Mouse (Mus musculus) CH12.LX (cell line): ENCODE measurements at regions not wholly inside any gene's neighbourhood (a gene's known extent, or its start where the extent isn't known, plus 50 kb on each side); places are given as distances from the start of the nearest gene placed in this dataset.

Experiments
- DNase-seq: peaks from one replicate; pipeline ENCODE4 v3.0.0-alpha.2; 2013; ENCODE audit errors: extremely low read depth
- H3K27ac ChIP-seq: 2 replicates; pipeline ENCODE4 v1.5.1; 2012; ENCODE audit warnings: low read depth, mild to moderate bottlenecking, control low read depth, moderate library complexity; ENCODE audit not compliant: insufficient read depth
- H3K27me3 ChIP-seq: replicated peaks from 2 replicates; pipeline ENCODE3; 2012; ENCODE audit warnings: inconsistent platforms
- H3K36me3 ChIP-seq, 2 experiments: replicated peaks in 1 of 2; 2 replicates each; pipeline versions ENCODE3 to v1.6.1; 2012; ENCODE audit warnings: inconsistent platforms in 1 of 2, low read length in 1 of 2, mild to moderate bottlenecking in 1 of 2, mixed read lengths in 1 of 2, moderate library complexity in 1 of 2; ENCODE audit not compliant: control insufficient read depth in 1 of 2, insufficient read depth in 1 of 2
- H3K4me1 ChIP-seq, 2 experiments: 2 replicates each; pipeline ENCODE4 v1.6.1; 2012; ENCODE audit warnings: inconsistent platforms in 1 of 2, moderate library complexity in 1 of 2; ENCODE audit not compliant: insufficient read depth in 2 of 2, control insufficient read depth in 1 of 2
- H3K4me2 ChIP-seq: 2 replicates; pipeline ENCODE4 v1.6.1; 2012; ENCODE audit warnings: low read depth, mild to moderate bottlenecking, control low read depth; ENCODE audit not compliant: poor library complexity, insufficient read depth, severe bottlenecking
- H3K4me3 ChIP-seq, 3 experiments: fragments of 150-350 bp in 1 of 3; sonication (generic) in 1 of 3; replicated peaks in 1 of 3; 2 replicates each; pipeline versions ENCODE3 to v1.5.1; 2011 to 2012; ENCODE audit warnings: low read depth in 2 of 3, low read length in 2 of 3, mild to moderate bottlenecking in 2 of 3, moderate library complexity in 2 of 3, control low read depth in 1 of 3, improper control_type of control experiment in 1 of 3, inconsistent platforms in 1 of 3, mixed read lengths in 1 of 3; ENCODE audit not compliant: poor library complexity in 1 of 3
- H3K79me2 ChIP-seq: replicated peaks from 2 replicates; pipeline ENCODE4 v1.6.1; 2012; ENCODE audit warnings: mild to moderate bottlenecking, moderate library complexity; ENCODE audit not compliant: control insufficient read depth, poor library complexity, insufficient read depth, severe bottlenecking; ENCODE audit errors: extremely low read depth
- H3K9ac ChIP-seq: 2 replicates; pipeline ENCODE4 v1.6.1; 2012; ENCODE audit warnings: low read depth, mild to moderate bottlenecking, control low read depth, moderate library complexity; ENCODE audit not compliant: insufficient read depth
- H3K9me3 ChIP-seq: replicated peaks from 2 replicates; pipeline ENCODE3; 2012; ENCODE audit warnings: low read length, inconsistent platforms, mixed read lengths
- BHLHE40 ChIP-seq: IDR thresholded peaks from 2 replicates; pipeline ENCODE4 v1.6.1; 2011; ENCODE audit warnings: mild to moderate bottlenecking, low read depth, low read length, improper control_type of control experiment
- CHD2 ChIP-seq: IDR thresholded peaks from 2 replicates; pipeline ENCODE4 v1.6.1; 2011; ENCODE audit warnings: low read length, improper control_type of control experiment
- CTCF ChIP-seq, 2 experiments: IDR thresholded peaks in 1 of 2; conservative IDR thresholded peaks in 1 of 2; 2 replicates each; pipeline ENCODE4 v1.5.1; 2011 to 2012; ENCODE audit warnings: low read depth in 2 of 2, low read length in 2 of 2, improper control_type of control experiment in 1 of 2, inconsistent platforms in 1 of 2, mild to moderate bottlenecking in 1 of 2, moderate library complexity in 1 of 2
- E2F4 ChIP-seq: IDR thresholded peaks from 2 replicates; pipeline ENCODE4 v1.6.1; 2011; ENCODE audit warnings: low read depth, low read length, improper control_type of control experiment; ENCODE audit not compliant: insufficient replicate concordance
- ELF1 ChIP-seq: IDR thresholded peaks from 2 replicates; pipeline ENCODE4 v1.6.1; 2014; ENCODE audit warnings: low read depth, mild to moderate bottlenecking, inconsistent platforms, low read length, improper control_type of control experiment
- EP300 ChIP-seq: IDR thresholded peaks from 2 replicates; pipeline ENCODE4 v1.6.1; 2011; ENCODE audit warnings: low read length, improper control_type of control experiment
- ETS1 ChIP-seq: conservative IDR thresholded peaks from 2 replicates; pipeline ENCODE4 v1.6.1; 2012; ENCODE audit warnings: low read depth, mild to moderate bottlenecking, inconsistent platforms, low read length, improper control_type of control experiment, moderate library complexity
- JUN ChIP-seq: IDR thresholded peaks from 2 replicates; pipeline ENCODE4 v1.6.1; 2011; ENCODE audit warnings: low read depth, mild to moderate bottlenecking, low read length, improper control_type of control experiment, moderate library complexity; ENCODE audit not compliant: insufficient read depth
- JUND ChIP-seq: conservative IDR thresholded peaks from 2 replicates; pipeline ENCODE4 v1.6.1; 2011; ENCODE audit warnings: low read depth, low read length, improper control_type of control experiment
- MAFK ChIP-seq: IDR thresholded peaks from 2 replicates; pipeline ENCODE4 v1.6.1; 2011; ENCODE audit warnings: low read length, improper control_type of control experiment; ENCODE audit not compliant: insufficient replicate concordance
- MAX ChIP-seq: IDR thresholded peaks from 2 replicates; pipeline ENCODE4 v1.6.1; 2011; ENCODE audit warnings: low read length, improper control_type of control experiment
- MAZ ChIP-seq: IDR thresholded peaks from 2 replicates; pipeline ENCODE4 v1.6.1; 2012; ENCODE audit warnings: low read depth, mild to moderate bottlenecking, inconsistent platforms, low read length, improper control_type of control experiment, moderate library complexity
- MXI1 ChIP-seq: IDR thresholded peaks from 2 replicates; pipeline ENCODE4 v1.6.1; 2011; ENCODE audit warnings: mild to moderate bottlenecking, low read depth, low read length, improper control_type of control experiment
- NELFE ChIP-seq: IDR thresholded peaks from 2 replicates; pipeline ENCODE4 v1.6.1; 2011; ENCODE audit warnings: low read depth, low read length, improper control_type of control experiment
- PAX5 ChIP-seq: IDR thresholded peaks from 2 replicates; pipeline ENCODE4 v1.6.1; 2012; ENCODE audit warnings: low read length, inconsistent platforms, mixed read lengths
- POLR2AphosphoS2 ChIP-seq: IDR thresholded peaks from 2 replicates; pipeline ENCODE4 v1.6.1; 2011; ENCODE audit warnings: low read depth, low read length, improper control_type of control experiment
- RCOR1 ChIP-seq: conservative IDR thresholded peaks from 2 replicates; pipeline ENCODE4 v1.6.1; 2012; ENCODE audit warnings: low read depth, mild to moderate bottlenecking, inconsistent platforms, low read length, improper control_type of control experiment
- SIN3A ChIP-seq: IDR thresholded peaks from 2 replicates; pipeline ENCODE4 v1.6.1; 2012; ENCODE audit warnings: low read length, improper control_type of control experiment, inconsistent platforms
- SMC3 ChIP-seq: IDR thresholded peaks from 2 replicates; pipeline ENCODE4 v1.6.1; 2011; ENCODE audit warnings: low read depth, low read length, improper control_type of control experiment
- TBP ChIP-seq: conservative IDR thresholded peaks from 2 replicates; pipeline ENCODE4 v1.6.1; 2011; ENCODE audit warnings: low read depth, low read length, improper control_type of control experiment
- TCF12 ChIP-seq: IDR thresholded peaks from 2 replicates; pipeline ENCODE4 v1.6.1; 2014; ENCODE audit warnings: low read depth, mild to moderate bottlenecking, inconsistent platforms, low read length, improper control_type of control experiment
- USF1 ChIP-seq: IDR thresholded peaks from 2 replicates; pipeline ENCODE4 v1.6.1; 2014; ENCODE audit warnings: low read depth, mild to moderate bottlenecking, inconsistent platforms, low read length, improper control_type of control experiment
- ZMIZ1 ChIP-seq: IDR thresholded peaks from 2 replicates; pipeline ENCODE4 v1.6.1; 2012; ENCODE audit warnings: low read depth, mild to moderate bottlenecking, inconsistent platforms, low read length, improper control_type of control experiment
- dilution Hi-C: fragments of 300-500 bp; cut with MboI; formaldehyde crosslinking; loops from 2 replicates; pipeline ENCODE4 v1.14.3; 2020; ENCODE audit warnings: low sequenced_read_pairs; ENCODE audit not compliant: extremely low pct_unique_long_range_greater_than_20kb, extremely low pct_ligation_motif_present
- in situ Hi-C: fragments of 300-500 bp; cut with MboI; formaldehyde crosslinking; loops from 3 replicates; pipeline ENCODE4 v1.14.3; 2019; ENCODE audit warnings: low sequenced_read_pairs, low pct_ligation_motif_present, low pct_unique_long_range_greater_than_20kb, mixed read lengths

GRCm38 (mm10) chr12:6097295-6097694 lies 721.8 kb upstream of the Klhl29 start:
- H3K9me3 ChIP-seq: peaks cover 23% of the 10 kb centered on the region
- no peak overlapping the region for H3K9ac ChIP-seq
- H3K36me3 ChIP-seq: no peaks in the 10 kb centered on the region
- no peak overlapping the region for H3K27ac ChIP-seq
- in situ Hi-C loops: no loop called here
- TF ChIP-seq RCOR1 (no peak), MAZ (no peak), ZMIZ1 (no peak), BHLHE40 (no peak), MXI1 (no peak), E2F4 (no peak), TBP (no peak), ETS1 (no peak), ELF1 (no peak), CTCF (conservative IDR thresholded peaks at IDR 0.05 in 1 of 2, IDR thresholded peaks at IDR 0.05 in 1 of 2; ENCODE audit: low read depth in 2 of 2, low read length in 2 of 2) (no peak), EP300 (no peak), PAX5 (no peak), JUND (no peak)
- H3K4me1 ChIP-seq: no peaks in the 10 kb centered on the region
- H3K27me3 ChIP-seq: no peaks in the 10 kb centered on the region
- H3K4me3 ChIP-seq: no peak overlapping the region
- DNase-seq: no peak
- H3K4me2 ChIP-seq: no peak overlapping the region
- dilution Hi-C loops: no loop called here
- no peaks in the 10 kb centered on the region for H3K79me2 ChIP-seq

GRCm38 (mm10) chr12:6087627-6088350 lies 712.3 kb upstream of the Klhl29 start:
- dilution Hi-C loops (no loop called here), in situ Hi-C loops (no loop called here)
- no peaks in the 10 kb centered on the region for H3K4me1 ChIP-seq
- H3K79me2 ChIP-seq: no peaks in the 10 kb centered on the region
- no peak for TF ChIP-seq CTCF (conservative IDR thresholded peaks at IDR 0.05 in 1 of 2, IDR thresholded peaks at IDR 0.05 in 1 of 2; ENCODE audit: low read depth in 2 of 2, low read length in 2 of 2)
- no peak for TF ChIP-seq USF1
- no peak for TF ChIP-seq JUND
- TF ChIP-seq ZMIZ1: no peak
- TF ChIP-seq RCOR1: no peak
- no peak for TF ChIP-seq JUN
- no peak for TF ChIP-seq SIN3A
- TF ChIP-seq CHD2: no peak
- TF ChIP-seq MAFK: no peak
- TF ChIP-seq NELFE: no peak
- TF ChIP-seq MAX: no peak
- no peak for TF ChIP-seq TCF12
- no peak for TF ChIP-seq MAZ
- no peak for TF ChIP-seq SMC3
- TF ChIP-seq POLR2AphosphoS2: no peak
- no peak for TF ChIP-seq MXI1
- no peak for TF ChIP-seq ELF1
- no peak overlapping the region for H3K4me3 ChIP-seq
- DNase-seq: no peak
- peaks cover 34% of the 10 kb centered on the region for H3K9me3 ChIP-seq
- no peak overlapping the region for H3K4me2 ChIP-seq
- no peaks in the 10 kb centered on the region for H3K36me3 ChIP-seq
- no peak overlapping the region for H3K27ac ChIP-seq
- no peaks in the 10 kb centered on the region for H3K27me3 ChIP-seq
- no peak overlapping the region for H3K9ac ChIP-seq
